ENCODE assay signal across 15 mouse cellular contexts in genomic region chr6:58835591-58835990, GRCm38 (mm10).
"Had no signal": no experiment of that assay in that cellular context is flagged by ENCODE, and none has a peak within 500 bp of the region (broad histone marks: within the 10 kb centered on the region; RNA-seq: fewer than 3 reads in every experiment).

No protein-coding gene starts in this region.

- DNase-seq: kidney, postnatal 10 days; layer of hippocampus, adult 9-11 months; layer of hippocampus, postnatal 36 days; left cerebral cortex, postnatal 4 days; lung, adult 18-20 months; lung, postnatal 36 days; midbrain, embryonic 14.5 days; right cerebral cortex, postnatal 4 days; spleen, adult 18-20 months; thymus, postnatal 4 days had no signal

- H3K27ac ChIP-seq: limb, embryonic 13.5 days; liver, embryonic 14.5 days; midbrain, embryonic 10.5 days; neural tube, embryonic 15.5 days had no signal

- H3K4me3 ChIP-seq: limb, embryonic 13.5 days; midbrain, embryonic 10.5 days; myocyte; neural tube, embryonic 15.5 days had no signal
